Mouse (Mus musculus): ENCODE data around the gene Kif2c.

GRCm38 (mm10) chr4:117145248-117145647, 37.2 kb downstream of the Kif2c start:
- TF ChIP-seq MYC (IDR thresholded peaks at IDR 0.05; ENCODE audit: low read depth, low read length) (no peak), CHD2 (IDR thresholded peaks at IDR 0.05; ENCODE audit: low read length) (no peak), TBP (IDR thresholded peaks at IDR 0.05; ENCODE audit: low read depth, low read length) (no peak), RCOR1 (IDR thresholded peaks at IDR 0.05; ENCODE audit: low read depth, low read length) (no peak), POLR2A (IDR thresholded peaks at IDR 0.05; ENCODE audit: control insufficient read depth in 1 of 2, insufficient read depth in 1 of 2, low read depth in 1 of 2, low read length in 2 of 2, poor library complexity in 1 of 2) (no peak), GATA1 (IDR thresholded peaks at IDR 0.05; ENCODE audit: low read depth, low read length) (no peak), USF1 (IDR thresholded peaks at IDR 0.05; ENCODE audit: low read depth, low read length) (no peak), HCFC1 (IDR thresholded peaks at IDR 0.05; ENCODE audit: low read depth, low read length) (no peak), SIN3A (IDR thresholded peaks at IDR 0.05; ENCODE audit: low read length) (no peak), CTCF (IDR thresholded peaks at IDR 0.05 in 2 of 3, conservative IDR thresholded peaks at IDR 0.05 in 1 of 3; ENCODE audit: control insufficient read depth in 1 of 3, insufficient read depth in 1 of 3, low read depth in 2 of 3, low read length in 3 of 3, poor library complexity in 1 of 3, severe bottlenecking in 1 of 3) (no peak), POLR2AphosphoS5 (IDR thresholded peaks at IDR 0.05; ENCODE audit: borderline replicate concordance, low read depth, low read length) (no peak), KAT2A (conservative IDR thresholded peaks at IDR 0.05; ENCODE audit: low read depth, low read length) (no peak)
